Mouse (Mus musculus): Measurements from ENCODE around the gene C87436. TPM values are rescaled to one million over a fixed set of nuclear protein-coding genes. Genes with fewer than 3 reads are reported as not detected.

Gene C87436
- total RNA-seq, 2 experiments from 2014 or later = 8.7 to 9.8 TPM

GRCm38 (mm10) chr6:86426358-86426757 lies 11.8 kb upstream of the C87436 start, which contains the start of gene Gm44790:
TSS of gene Gm44790 (plus strand) at chr6:86426658.
- DNase-seq = no peak

GRCm38 (mm10) chr6:86431531-86431930 lies 6.6 kb upstream of the C87436 start:
- no peak for DNase-seq

GRCm38 (mm10) chr6:86433696-86434095 lies 4.5 kb upstream of the C87436 start:
- DNase-seq = no peak

GRCm38 (mm10) chr6:86437711-86438110 lies 463 bp upstream of the C87436 start:
- DNase-seq = peak; percentile 29

- no peak for DNase-seq
Measured at GRCm38 (mm10) chr6:86439119-86439496, 934 bp downstream of the C87436 start.

GRCm38 (mm10) chr6:86439531-86439930 lies 1.4 kb downstream of the C87436 start:
- DNase-seq = no peak

- DNase-seq = no peak
Measured at GRCm38 (mm10) chr6:86441571-86441970, 3.4 kb downstream of the C87436 start.

- no peak for DNase-seq
Measured at GRCm38 (mm10) chr6:86445551-86445950, 7.4 kb downstream of the C87436 start.

- no peak for DNase-seq
Measured at GRCm38 (mm10) chr6:86446927-86447568, 8.9 kb downstream of the C87436 start.

GRCm38 (mm10) chr6:86456727-86457126 lies 18.6 kb downstream of the C87436 start:
- DNase-seq = no peak

GRCm38 (mm10) chr6:86463079-86463478 lies 24.9 kb downstream of the C87436 start:
- DNase-seq = no peak

GRCm38 (mm10) chr6:86471317-86471716 lies 33.1 kb downstream of the C87436 start:
- DNase-seq = no peak

- DNase-seq = no peak
Measured at GRCm38 (mm10) chr6:86471760-86472099, 33.6 kb downstream of the C87436 start.

GRCm38 (mm10) chr6:86472100-86472955 lies 34.2 kb downstream of the C87436 start:
- peak; percentile 100 for DNase-seq

GRCm38 (mm10) chr6:86473077-86473476 lies 34.9 kb downstream of the C87436 start:
- no peak for DNase-seq

GRCm38 (mm10) chr6:86474072-86474471 lies 35.9 kb downstream of the C87436 start:
- DNase-seq = no peak

- DNase-seq = no peak
Measured at GRCm38 (mm10) chr6:86474646-86475181, 36.5 kb downstream of the C87436 start.

- peak; percentile 34 for DNase-seq
Measured at GRCm38 (mm10) chr6:86475462-86476167, 37.4 kb downstream of the C87436 start.

- no peak for DNase-seq
Measured at GRCm38 (mm10) chr6:86476931-86477330, 38.8 kb downstream of the C87436 start.

GRCm38 (mm10) chr6:86479311-86479710 lies 41.1 kb downstream of the C87436 start:
- no peak for DNase-seq

- no peak for DNase-seq
Measured at GRCm38 (mm10) chr6:86479816-86480188, 41.6 kb downstream of the C87436 start.

- DNase-seq = peak; percentile 46
Measured at GRCm38 (mm10) chr6:86480189-86480831, 42.1 kb downstream of the C87436 start.
